Mouse (Mus musculus): ENCODE data around the gene Slc30a6.

GRCm38 (mm10) chr17:74453928-74454327 lies 58.5 kb downstream of the Slc30a6 start:
- TF ChIP-seq CTCF (IDR thresholded peaks at IDR 0.05; ENCODE audit: low read depth, low read length), result no peak
- TF ChIP-seq POLR2A (IDR thresholded peaks at IDR 0.05; ENCODE audit: extremely low read depth, insufficient read depth, low read length), result no peak

Measured in liver, adult 2 months (tissue).